Mouse (Mus musculus): ENCODE measurements around the gene Jtb. TPM values are rescaled to one million over a fixed set of nuclear protein-coding genes. Genes with fewer than 3 reads are reported as not detected.

Jtb gene
- 68.6 and 72.3 TPM in 2 replicates for total RNA-seq (2021)
- long read RNA-seq, transcript Jtb-201 (5 exons, 1,101 nt) = major isoform, 66 of 83 reads
- long read RNA-seq, partial matches to known transcripts = 4 of 83 reads
- long read RNA-seq, other reads (novel, unspliced or antisense) = 12 of 83 reads

GRCm38 (mm10) chr3:90231507-90232333, at the start of gene Jtb:
Gene Jtb, plus strand, starts transcription at chr3:90231597.
- DNase-seq = peak; percentile 93

DNA sequence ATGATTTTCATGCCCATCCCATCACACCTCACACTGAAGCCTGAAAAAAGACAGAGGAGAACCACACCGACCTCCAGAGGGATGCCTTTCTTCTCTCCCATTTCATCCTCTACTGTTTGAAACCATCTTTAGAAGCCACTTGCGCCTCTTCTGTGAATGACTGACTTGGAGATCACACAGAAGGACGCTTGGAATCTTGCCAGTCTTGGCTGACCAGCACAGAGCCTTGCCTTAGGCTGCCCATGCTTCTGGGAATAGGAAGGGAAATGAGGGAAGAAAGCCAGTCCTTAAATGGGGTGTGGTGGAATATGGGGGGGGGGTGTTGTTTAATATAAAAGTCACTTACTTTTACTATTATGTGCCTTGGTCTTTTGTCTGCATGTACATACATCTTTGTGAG, 47.8 kb upstream of the Jtb start:
- DNase-seq = peak; percentile 29

GRCm38 (mm10) chr3:90190859-90191510, 40.4 kb upstream of the Jtb start:
- DNase-seq = no peak

- no peak for DNase-seq
Observed at GRCm38 (mm10) chr3:90194759-90195158, 36.6 kb upstream of the Jtb start.

GRCm38 (mm10) chr3:90195644-90196043, 35.8 kb upstream of the Jtb start:
- DNase-seq = no peak

DNA sequence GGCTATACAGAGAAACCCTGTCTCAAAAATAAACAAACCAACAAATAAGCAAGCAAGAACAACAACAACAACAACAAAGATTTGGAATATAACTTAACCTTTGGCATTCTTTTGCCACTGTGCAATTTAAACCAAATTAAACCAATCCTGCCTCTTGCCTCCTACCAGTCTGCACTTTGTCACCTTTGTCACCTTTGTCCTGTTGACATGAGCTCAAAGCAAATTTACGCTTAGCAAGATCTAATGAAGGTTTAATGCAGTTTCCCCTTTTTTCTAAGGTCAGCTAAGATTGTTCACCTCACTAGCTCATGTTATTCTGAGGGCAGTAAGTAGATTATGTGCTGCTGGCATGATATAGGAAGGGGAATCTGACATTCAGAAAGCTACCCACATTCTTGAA, 33.8 kb upstream of the Jtb start:
- DNase-seq = no peak

GRCm38 (mm10) chr3:90202884-90203283, 28.5 kb upstream of the Jtb start:
- no peak for DNase-seq

GRCm38 (mm10) chr3:90203619-90204018, 27.8 kb upstream of the Jtb start:
- no peak for DNase-seq

DNA sequence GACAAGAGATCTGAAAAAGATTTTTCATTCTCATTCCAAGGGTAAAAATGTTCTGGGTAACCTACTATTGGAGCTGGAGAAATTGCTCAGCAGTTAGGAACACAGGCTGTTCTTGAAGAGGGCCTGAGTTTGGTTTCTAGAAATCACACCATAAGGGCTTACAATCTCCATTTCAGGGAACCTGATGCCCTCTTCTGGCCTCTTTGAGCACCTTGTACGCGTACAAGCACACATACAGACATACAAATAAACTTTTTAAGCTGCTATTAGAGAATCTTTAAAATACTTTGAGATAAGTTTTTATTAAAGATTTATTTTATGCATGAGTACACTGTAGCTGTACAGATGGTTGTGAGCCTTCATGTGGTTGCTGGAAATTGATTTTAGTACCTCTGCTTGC, 26.8 kb upstream of the Jtb start:
- no peak for DNase-seq

GRCm38 (mm10) chr3:90208662-90209061, 22.7 kb upstream of the Jtb start:
- no peak for DNase-seq

DNA sequence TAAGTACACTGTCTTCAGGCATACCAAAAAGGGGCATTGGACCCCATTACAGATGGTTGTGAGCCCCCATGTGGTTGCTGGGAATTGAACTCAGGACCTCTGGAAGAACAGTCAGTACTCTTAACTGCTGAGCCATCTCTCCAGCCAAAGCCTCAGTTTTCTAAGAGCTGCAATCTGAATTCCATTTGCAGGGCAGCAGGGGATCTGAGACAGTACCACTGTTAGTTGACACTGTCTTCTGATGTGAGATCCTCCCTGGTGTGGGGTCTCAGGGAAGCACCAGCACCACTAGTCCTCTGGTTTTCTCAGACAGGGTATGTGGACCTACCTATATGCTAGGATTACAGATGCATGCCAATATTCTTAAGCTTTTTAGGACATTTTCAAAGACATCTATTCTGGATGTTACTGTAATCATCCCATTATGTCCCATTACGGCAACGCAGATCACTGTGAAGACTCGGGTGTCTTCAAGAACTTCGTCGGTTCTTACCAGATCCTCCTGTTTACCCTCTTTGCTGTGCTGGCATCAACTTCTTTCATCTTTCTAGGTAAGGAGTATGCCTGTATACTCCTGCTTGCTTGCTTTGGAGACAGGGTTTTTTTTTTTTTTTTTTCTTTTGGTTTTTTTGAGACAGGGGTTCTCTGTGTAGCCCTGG, 21.4 kb upstream of the Jtb start:
- DNase-seq = no peak

DNA sequence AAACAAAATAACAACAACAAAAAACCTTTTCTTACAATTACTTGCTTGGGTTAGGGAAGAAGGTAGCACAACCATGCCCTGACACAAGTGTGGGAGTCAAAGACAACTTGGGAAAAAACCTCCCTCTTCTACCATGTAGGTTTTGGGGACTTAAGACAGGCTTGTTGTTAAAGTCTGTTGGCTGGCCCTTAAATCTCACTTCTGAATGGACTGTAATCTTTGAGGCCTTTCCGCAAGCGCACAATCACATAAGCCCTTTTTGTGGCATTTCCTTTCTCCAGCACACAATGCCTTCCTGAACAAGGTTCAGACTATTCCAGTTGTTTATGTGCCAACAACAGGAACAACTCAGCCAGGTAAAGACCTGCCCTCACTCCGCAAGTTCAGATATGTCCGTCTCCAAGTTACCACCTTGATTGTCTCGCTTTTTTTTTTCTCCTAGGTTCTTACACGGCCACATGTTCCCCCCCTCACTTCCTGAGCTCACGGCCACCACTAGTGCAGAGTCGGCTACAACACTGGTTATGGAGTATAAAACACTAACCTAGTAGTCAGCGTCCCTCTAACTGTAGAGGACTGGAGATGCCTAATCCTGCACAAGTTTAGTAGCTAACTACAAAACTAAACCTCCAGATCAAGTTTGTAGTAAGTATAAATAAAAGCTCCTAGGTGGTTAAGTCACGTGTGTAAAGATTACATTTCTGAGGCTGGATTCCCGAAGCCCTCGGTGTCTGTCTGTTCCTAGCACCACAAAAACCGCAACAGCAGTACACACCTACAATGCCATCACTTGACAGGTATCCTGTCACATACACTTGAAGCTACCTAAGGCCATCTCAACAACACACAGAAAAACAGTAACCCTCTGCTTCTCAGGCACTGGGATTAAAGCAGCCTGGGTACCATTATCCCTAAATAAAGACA, 19.7 kb upstream of the Jtb start:
- no peak for DNase-seq

GRCm38 (mm10) chr3:90212723-90213122, 18.7 kb upstream of the Jtb start:
- no peak for DNase-seq

DNA sequence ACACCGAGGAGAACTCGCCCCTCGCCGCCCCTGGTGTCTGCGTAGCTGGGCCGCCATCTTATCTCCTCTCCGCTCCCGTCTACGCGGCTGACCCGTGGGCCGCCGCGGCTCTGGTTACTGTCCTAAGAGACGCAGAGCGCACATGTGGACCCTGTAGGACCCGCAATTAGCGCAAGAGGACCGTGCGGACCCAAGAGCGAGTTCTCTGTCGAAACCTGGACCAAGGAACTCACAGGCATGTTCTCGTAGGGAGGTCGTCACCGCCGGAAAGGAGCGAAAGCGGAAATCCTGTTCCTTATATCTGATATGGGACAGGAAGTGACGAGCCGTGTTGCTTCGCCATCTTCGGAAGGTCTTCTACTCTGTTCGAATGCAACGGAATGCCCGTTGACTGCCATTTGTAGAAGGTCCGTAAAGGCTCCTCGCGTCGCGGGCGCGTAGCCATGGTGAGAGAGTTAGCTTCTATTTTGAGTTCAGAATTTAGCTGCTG, 18.0 kb upstream of the Jtb start, which contains the start of the genes Rps27 and Rab13:
Rps27 (minus strand) TSS at position 275 of the 490 bp plus-strand sequence.
Rab13 (plus strand) TSS at position 319 of the 490 bp plus-strand sequence.
- peak; percentile 77 for DNase-seq

DNA sequence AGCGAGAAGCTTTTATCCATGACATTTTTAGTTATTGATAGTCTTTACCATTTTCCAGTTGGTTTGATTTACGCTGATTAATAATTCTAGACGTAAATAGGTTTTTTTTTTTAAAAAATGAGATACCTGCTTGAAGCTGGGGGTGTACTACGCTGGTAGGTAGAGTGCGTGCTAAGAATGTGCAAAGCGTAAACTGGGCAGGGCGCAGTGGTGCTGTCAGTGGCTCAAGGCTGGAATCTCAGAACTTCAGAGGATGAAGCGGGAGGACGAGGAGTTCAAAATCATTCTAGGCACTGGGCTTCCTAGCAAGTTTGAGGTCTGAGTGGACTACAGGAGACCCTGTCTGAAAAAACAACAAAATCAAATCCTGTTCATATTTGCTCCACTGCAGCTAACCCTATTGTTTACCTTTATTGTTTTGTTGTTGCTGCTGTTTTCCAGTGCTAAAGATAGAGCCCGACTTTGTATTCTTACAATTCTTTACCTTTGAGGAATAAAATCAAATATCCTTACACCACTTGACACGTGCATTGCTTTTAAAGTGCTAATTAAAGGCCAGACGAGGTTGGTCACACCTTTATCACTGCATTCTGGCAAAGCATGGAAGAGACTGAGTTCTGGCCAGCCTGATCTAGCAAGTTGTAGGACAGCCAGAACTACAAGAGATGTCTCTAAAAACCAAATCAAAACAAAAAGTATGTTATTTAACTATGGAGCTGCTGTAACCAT, 17.3 kb upstream of the Jtb start:
- DNase-seq = peak; percentile 35

DNA sequence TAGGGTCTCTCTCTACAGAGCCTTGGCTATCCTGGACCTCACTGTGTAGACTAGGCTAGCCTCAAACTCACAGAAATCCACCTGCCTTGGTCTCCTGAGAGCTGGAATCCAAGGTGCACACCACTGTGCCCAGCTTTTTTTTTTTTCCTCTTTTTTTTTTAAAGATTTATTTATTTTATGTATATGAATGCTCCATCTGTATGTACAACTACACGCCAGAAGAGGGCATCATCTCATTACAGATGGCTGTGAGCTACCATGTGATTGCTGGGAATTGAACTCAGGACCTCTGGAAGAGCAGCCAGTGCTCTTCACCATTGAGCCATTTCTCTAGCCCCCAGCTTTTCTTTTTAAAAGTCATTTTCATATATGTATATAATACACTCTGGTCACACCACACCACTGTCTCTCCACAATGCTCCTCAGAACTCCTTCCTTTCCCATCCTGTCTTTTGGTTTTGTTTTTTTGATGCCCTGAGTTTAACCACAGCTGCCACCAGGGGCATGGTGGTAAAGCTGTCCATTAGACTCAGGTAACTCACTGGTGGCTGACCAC, 15.5 kb upstream of the Jtb start:
- no peak for DNase-seq

- DNase-seq = peak; percentile 41
Observed at GRCm38 (mm10) chr3:90220088-90220487, 11.3 kb upstream of the Jtb start.

GRCm38 (mm10) chr3:90220531-90220951, 10.9 kb upstream of the Jtb start:
- peak; percentile 86 for DNase-seq

GRCm38 (mm10) chr3:90221123-90221522, 10.3 kb upstream of the Jtb start:
- no peak for DNase-seq

GRCm38 (mm10) chr3:90222455-90222854, 8.9 kb upstream of the Jtb start:
- DNase-seq = no peak

All from adrenal gland, postnatal 25 days (tissue).